Mouse (Mus musculus) small intestine, adult 2 months (tissue): Measurements from ENCODE around the gene Nanos3.

Source experiments
- CTCF ChIP-seq: fragments of 200-500 bp; IDR thresholded peaks from 2 replicates; pipeline ENCODE4 v1.5.1; 2012; ENCODE audit warnings: low read depth, mild to moderate bottlenecking, control low read depth, inconsistent platforms, low read length, moderate library complexity, mixed read lengths; ENCODE audit not compliant: insufficient replicate concordance, insufficient read length; ENCODE audit errors: extremely low read depth
- POLR2A ChIP-seq: fragments of 200-500 bp; IDR thresholded peaks from 2 replicates; pipeline ENCODE4 v1.6.1; 2012; ENCODE audit warnings: low read depth, mild to moderate bottlenecking, control low read depth, inconsistent platforms, low read length, moderate library complexity

DNA sequence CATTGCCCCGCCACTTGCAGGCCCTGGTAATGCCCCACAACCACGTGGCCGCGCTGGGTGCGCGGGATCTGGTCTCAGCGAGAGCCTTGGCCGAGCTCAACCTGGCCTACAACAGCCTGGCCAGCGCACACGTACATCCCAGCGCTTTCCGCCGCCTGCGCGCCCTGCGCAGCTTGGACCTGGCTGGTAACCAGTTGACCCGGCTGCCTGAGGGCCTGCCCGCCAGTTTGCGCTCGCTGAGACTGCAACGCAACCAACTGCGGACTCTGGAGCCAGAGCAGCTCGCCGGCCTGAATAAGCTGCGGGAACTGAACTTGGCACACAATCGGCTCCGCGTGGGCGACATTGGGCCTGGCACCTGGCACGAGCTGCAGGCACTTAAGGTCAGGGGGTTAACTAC, 54.2 kb downstream of the Nanos3 start:
- TF ChIP-seq CTCF (no peak), POLR2A (no peak)
